Mouse (Mus musculus) ES-E14 (cell line): ENCODE results near the gene Jsrp1. TPM values are rescaled to one million over a fixed set of nuclear protein-coding genes. Genes with fewer than 3 reads are reported as not detected.

Source experiments
- DNase-seq: peaks from one replicate; pipeline ENCODE4 v3.0.0-alpha.2; 2013; ENCODE audit warnings: low read depth, low spot score
- H3K27ac ChIP-seq: 2 replicates; pipeline ENCODE4 v1.5.1; 2012; ENCODE audit warnings: low read depth, mild to moderate bottlenecking, low read length, moderate library complexity, mixed read lengths; ENCODE audit not compliant: poor library complexity, insufficient read depth, severe bottlenecking
- H3K36me3 ChIP-seq: 2 replicates; pipeline ENCODE4 v1.6.1; 2012; ENCODE audit warnings: mild to moderate bottlenecking, low read length, moderate library complexity, mixed read lengths; ENCODE audit not compliant: control insufficient read depth, poor library complexity, insufficient read depth, severe bottlenecking
- H3K4me1 ChIP-seq, 2 experiments: fragments of 150-350 bp in 1 of 2; sonication (generic) in 1 of 2; 2 replicates each; pipeline ENCODE4 v1.6.1; 2012; ENCODE audit warnings: low read length in 2 of 2, mild to moderate bottlenecking in 1 of 2, mixed read lengths in 1 of 2; ENCODE audit not compliant: control insufficient read depth in 2 of 2, insufficient read depth in 2 of 2, poor library complexity in 1 of 2
- H3K4me3 ChIP-seq, 2 experiments: fragments of 150-350 bp in 1 of 2; sonication (generic) in 1 of 2; 2 replicates each; pipeline ENCODE4 v1.5.1; 2012; ENCODE audit warnings: low read length in 2 of 2, low read depth in 1 of 2, mild to moderate bottlenecking in 1 of 2, mixed read lengths in 1 of 2; ENCODE audit not compliant: insufficient read depth in 1 of 2, poor library complexity in 1 of 2, severe bottlenecking in 1 of 2
- H3K9ac ChIP-seq: 2 replicates; pipeline ENCODE4 v1.6.1; 2012; ENCODE audit warnings: low read depth, mild to moderate bottlenecking, low read length, mixed read lengths; ENCODE audit not compliant: poor library complexity, insufficient read depth, severe bottlenecking
- H3K9me3 ChIP-seq: fragments of 150-350 bp; sonication (generic); 2 replicates; pipeline ENCODE4 v1.6.1; 2012; ENCODE audit warnings: low read depth, mild to moderate bottlenecking, low read length; ENCODE audit not compliant: control insufficient read depth, insufficient read depth
- CHD2 ChIP-seq: IDR thresholded peaks from 2 replicates; pipeline ENCODE4 v1.6.1; 2014; ENCODE audit warnings: mild to moderate bottlenecking, low read depth, low read length, inconsistent platforms
- HCFC1 ChIP-seq: IDR thresholded peaks from 2 replicates; pipeline ENCODE4 v1.6.1; 2012; ENCODE audit warnings: low read length, inconsistent platforms, borderline replicate concordance; ENCODE audit not compliant: insufficient read depth
- MAFK ChIP-seq: IDR thresholded peaks from 2 replicates; pipeline ENCODE4 v1.6.1; 2014; ENCODE audit warnings: mild to moderate bottlenecking, low read depth, low read length, inconsistent platforms; ENCODE audit not compliant: insufficient read depth
- ZC3H11A ChIP-seq: IDR thresholded peaks from 2 replicates; pipeline ENCODE4 v1.6.1; 2012; ENCODE audit warnings: low read depth, mild to moderate bottlenecking, inconsistent platforms, low read length, borderline replicate concordance
- ZNF384 ChIP-seq: IDR thresholded peaks from 2 replicates; pipeline ENCODE4 v1.6.1; 2012; ENCODE audit warnings: low read depth, low read length, inconsistent platforms
- in situ Hi-C, 2 experiments: fragments of 600-800 bp; cut with MboI; formaldehyde crosslinking; loops; one replicate each; pipeline ENCODE4 v1.15.1; 2025; ENCODE audit warnings: low sequenced_read_pairs in 2 of 2, inconsistent platforms in 1 of 2; ENCODE audit not compliant: unreplicated experiment in 2 of 2
- total RNA-seq: library from RNA; depleted of rRNA; stranded (reverse); fragments of 300-350 nt; gene quantifications from 2 replicates; pipeline ENCODE4 v1.2.3, GENCODE M21; 2012

Jsrp1 gene
- total RNA-seq, 1 experiment = 0.67 TPM

DNA sequence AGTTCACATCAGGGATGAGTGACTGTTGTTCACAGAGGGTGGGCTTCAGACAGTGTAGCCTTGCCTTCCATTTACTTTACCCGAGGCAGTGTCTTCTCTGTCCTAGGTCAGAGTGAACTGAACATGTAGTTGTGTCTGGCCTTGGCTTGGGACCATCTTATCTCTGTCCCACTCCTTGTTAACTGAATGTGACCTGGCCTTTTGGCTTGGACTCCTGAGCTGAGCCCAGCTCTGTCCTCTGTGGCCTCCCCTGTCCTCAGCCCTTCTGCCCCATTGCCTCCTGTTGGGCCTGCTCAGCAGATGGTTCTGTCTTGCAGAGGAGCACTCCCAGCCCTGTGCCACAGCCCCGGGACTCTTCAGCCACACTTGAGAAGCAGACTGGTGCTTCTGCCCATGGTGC, 25.8 kb downstream of the Jsrp1 start:
- Histone ChIP-seq H3K4me3 (no peak overlapping the region), H3K9ac (no peak overlapping the region), H3K27ac (no peak overlapping the region), H3K4me1 (peaks cover 0 to 7% of the 10 kb centered on the region in 2 experiments; a peak in 1 of 4 replicates), H3K9me3 (no peaks in the 10 kb centered on the region), H3K36me3 (peaks cover 93% of the 10 kb centered on the region)
- in situ Hi-C loops = no loop called here
- TF ChIP-seq ZC3H11A = no peak
- TF ChIP-seq ZNF384 = no peak
- TF ChIP-seq MAFK = no peak
- no peak for TF ChIP-seq HCFC1
- TF ChIP-seq CHD2 = no peak
- DNase-seq = no peak

DNA sequence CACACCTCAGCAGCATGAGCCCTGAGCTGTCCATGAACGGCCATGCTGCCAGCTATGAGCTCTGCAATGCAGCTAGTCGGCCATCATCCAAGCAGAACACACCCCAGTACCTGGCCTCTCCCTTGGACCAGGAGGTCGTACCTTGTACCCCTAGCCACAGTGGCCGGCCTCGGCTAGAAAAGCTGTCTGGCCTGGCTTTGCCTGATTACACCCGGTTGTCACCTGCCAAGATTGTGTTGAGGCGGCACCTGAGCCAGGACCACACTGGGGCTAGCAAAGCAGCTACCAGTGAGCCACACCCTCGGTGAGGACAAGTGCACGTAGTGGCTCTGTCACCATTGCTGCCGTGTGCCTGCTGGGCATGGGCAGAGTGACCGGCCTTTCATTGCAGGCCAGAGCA, 27.3 kb downstream of the Jsrp1 start:
- no peaks in the 10 kb centered on the region for H3K9me3 ChIP-seq
- H3K9ac ChIP-seq = no peak overlapping the region
- peaks cover 95% of the 10 kb centered on the region for H3K36me3 ChIP-seq
- no peak for DNase-seq
- in situ Hi-C loops = no loop called here
- peaks cover 0 to 5% of the 10 kb centered on the region in 2 experiments; a peak in 1 of 4 replicates for H3K4me1 ChIP-seq
- no peak overlapping the region for H3K4me3 ChIP-seq
- no peak overlapping the region for H3K27ac ChIP-seq
- TF ChIP-seq CHD2 (no peak), MAFK (no peak), ZC3H11A (no peak), ZNF384 (no peak), HCFC1 (no peak)

- H3K9me3 ChIP-seq = no peaks in the 10 kb centered on the region
- H3K27ac ChIP-seq = no peak overlapping the region
- H3K4me1 ChIP-seq = peaks cover 0 to 5% of the 10 kb centered on the region in 2 experiments; a peak in 1 of 4 replicates
- TF ChIP-seq MAFK = no peak
- in situ Hi-C loops = no loop called here
- H3K9ac ChIP-seq = no peak overlapping the region
- H3K36me3 ChIP-seq = peaks cover 90% of the 10 kb centered on the region
- H3K4me3 ChIP-seq = no peak overlapping the region
- DNase-seq = no peak
Observed at GRCm38 (mm10) chr10:80784871-80785270, 28.4 kb downstream of the Jsrp1 start.

- no peak overlapping the region for H3K9ac ChIP-seq
- DNase-seq = no peak
- in situ Hi-C loops = no loop called here
- no peak overlapping the region for H3K27ac ChIP-seq
- H3K36me3 ChIP-seq = peaks cover 89% of the 10 kb centered on the region
- H3K9me3 ChIP-seq = no peaks in the 10 kb centered on the region
- no peak overlapping the region for H3K4me3 ChIP-seq
- H3K4me1 ChIP-seq = peaks cover 0 to 5% of the 10 kb centered on the region in 2 experiments; a peak in 1 of 4 replicates
- no peak for TF ChIP-seq ZNF384
- TF ChIP-seq HCFC1 = no peak
- TF ChIP-seq MAFK = no peak
- no peak for TF ChIP-seq ZC3H11A
- no peak for TF ChIP-seq CHD2
Observed at GRCm38 (mm10) chr10:80784302-80784701, 29.0 kb downstream of the Jsrp1 start.

- no peaks in the 10 kb centered on the region for H3K9me3 ChIP-seq
- in situ Hi-C loops = no loop called here
- H3K9ac ChIP-seq = no peak overlapping the region
- peaks cover 83% of the 10 kb centered on the region for H3K36me3 ChIP-seq
- TF ChIP-seq HCFC1 = no peak
- no peak for TF ChIP-seq ZNF384
- no peak for TF ChIP-seq ZC3H11A
- no peak for TF ChIP-seq MAFK
- TF ChIP-seq CHD2 = no peak
- peaks cover 0 to 5% of the 10 kb centered on the region in 2 experiments; a peak in 1 of 4 replicates for H3K4me1 ChIP-seq
- no peak overlapping the region for H3K27ac ChIP-seq
- DNase-seq = no peak
- no peak overlapping the region for H3K4me3 ChIP-seq
Observed at GRCm38 (mm10) chr10:80779565-80779964, 33.7 kb downstream of the Jsrp1 start.
